Mouse (Mus musculus) brain, embryonic 18.5 days (tissue): ENCODE results near the gene Erp27.

Source experiments
- DNase-seq: peaks from one replicate; pipeline ENCODE4 v3.0.0-alpha.2; 2012; ENCODE audit warnings: low read depth, low spot score

Gene Erp27

DNA sequence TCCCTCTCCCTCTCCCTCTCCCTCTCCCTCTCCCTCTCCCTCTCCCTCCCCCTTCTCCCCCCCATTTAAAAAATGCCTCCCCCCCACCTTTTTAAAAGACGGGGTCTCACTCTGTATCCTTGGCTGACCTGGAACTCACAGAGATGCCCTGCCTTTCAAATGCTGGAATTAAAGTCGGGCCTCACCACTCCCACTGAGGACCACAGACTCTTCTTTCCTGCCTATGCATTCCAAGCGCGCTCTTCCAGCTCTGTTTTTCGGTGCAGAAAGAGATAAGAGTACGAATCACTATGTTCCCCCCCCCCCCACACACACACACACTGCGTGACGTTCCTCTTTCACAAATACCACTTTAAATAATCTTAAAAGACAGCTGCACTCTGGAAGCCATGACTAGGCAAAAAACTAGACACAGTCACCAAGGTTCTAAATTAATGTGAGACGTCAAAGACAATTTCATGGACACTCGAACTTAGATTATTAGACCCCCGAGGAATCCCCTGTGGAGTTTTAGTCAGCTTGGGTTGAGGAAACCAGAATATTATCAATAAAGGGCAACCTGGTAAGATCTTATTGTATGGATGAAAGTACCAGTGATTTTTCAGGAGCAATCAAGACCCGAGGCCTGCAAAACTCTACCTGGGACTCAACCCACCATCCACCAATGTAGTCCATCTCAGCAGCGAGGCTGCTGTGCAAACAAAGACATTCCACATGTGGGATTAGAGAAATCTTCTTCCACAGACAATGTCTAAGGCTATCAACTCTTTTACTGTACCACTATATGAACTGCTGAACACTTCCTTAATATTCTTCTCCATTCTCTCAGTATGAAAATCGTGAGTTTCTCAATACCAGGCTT, 17.6 kb upstream of the Erp27 start:
- DNase-seq, result no peak

GRCm38 (mm10) chr6:136938331-136939126, 16.5 kb upstream of the Erp27 start:
- no peak for DNase-seq

DNA sequence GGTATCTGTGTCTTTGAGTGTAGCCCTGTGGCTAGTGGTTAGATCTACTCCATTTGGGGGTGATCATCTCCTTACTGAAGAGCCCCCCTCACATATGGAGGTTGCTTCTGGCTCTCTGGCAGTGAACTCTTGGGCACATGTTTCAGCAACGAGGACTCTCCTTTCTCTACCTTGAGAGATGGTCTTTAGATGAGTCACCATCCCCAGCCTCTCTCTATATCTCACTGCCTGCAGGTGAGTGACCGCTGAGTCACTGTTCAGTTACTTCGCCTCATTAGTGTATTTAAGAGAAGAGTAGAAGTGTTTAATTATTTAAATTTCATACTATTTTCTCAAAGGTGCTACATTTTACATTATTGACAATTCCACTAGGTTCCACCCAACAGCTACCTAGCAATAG, 15.1 kb upstream of the Erp27 start:
- DNase-seq, result no peak

DNA sequence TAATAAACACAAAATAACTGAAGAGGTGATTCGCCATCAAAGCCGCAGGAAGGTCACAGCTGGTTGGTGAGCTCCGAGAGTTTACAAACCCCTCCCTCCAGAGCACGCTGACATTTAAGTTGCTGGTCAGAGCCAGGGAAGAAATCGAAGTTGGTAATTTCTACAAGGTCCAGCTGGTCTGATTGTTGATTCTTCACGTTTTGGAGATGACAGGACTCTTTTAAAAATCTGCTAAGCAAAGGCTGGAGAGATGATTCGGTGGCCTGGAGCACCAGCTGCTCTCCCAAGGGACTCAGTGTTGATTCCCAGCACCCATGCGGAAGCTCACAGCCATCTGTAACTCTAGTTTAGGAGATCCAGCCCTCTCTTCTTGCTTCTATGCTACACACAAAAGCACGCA, 14.4 kb upstream of the Erp27 start:
- no peak for DNase-seq

GRCm38 (mm10) chr6:136935233-136935632, 13.3 kb upstream of the Erp27 start:
- DNase-seq, result no peak

GRCm38 (mm10) chr6:136934068-136934467, 12.1 kb upstream of the Erp27 start:
- DNase-seq, result no peak

DNA sequence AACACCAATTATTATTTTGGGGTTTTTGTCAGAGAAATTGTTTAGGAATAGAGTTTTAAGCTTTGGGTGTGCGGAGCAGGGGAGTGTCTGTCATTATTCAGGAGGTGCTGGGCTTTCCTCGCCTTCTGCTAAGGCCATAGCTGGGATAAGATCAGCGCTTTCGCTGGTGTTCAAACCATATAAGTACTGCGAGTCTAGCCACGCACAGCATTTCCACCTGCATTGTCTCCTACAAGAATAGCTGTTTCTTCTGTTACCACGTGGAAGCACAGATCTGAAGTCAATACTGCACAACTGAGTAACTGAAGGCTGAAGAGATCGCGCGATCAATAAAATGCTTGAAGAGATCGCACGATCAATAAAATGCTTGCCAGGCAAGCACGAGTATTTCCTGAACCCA, 9.3 kb upstream of the Erp27 start:
- no peak for DNase-seq

- no peak for DNase-seq
Observed at GRCm38 (mm10) chr6:136930677-136931076, 8.7 kb upstream of the Erp27 start.

- no peak for DNase-seq
Observed at GRCm38 (mm10) chr6:136927626-136928025, 5.6 kb upstream of the Erp27 start.

GRCm38 (mm10) chr6:136925049-136925448, 3.1 kb upstream of the Erp27 start:
- no peak for DNase-seq

DNA sequence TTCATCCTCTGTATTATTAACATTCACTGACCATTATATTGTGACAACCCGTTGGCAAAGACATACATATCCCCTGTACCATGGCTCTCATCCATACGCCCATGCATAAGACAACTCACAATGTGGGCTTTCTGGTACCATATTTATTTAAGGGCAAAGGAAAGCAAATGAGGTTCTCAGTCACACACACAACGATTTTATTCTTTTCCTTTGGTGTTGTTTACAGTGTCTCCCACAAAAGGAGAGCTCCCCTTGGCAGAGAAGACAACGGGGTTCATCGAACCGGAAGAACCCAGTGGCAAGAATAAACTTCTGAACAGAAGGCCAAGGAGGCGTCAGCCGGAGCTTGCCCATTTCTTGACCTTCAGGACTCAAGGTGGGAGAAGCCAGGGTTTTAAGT, 1.6 kb upstream of the Erp27 start, which contains the start of gene Pde6h:
Gene Pde6h (plus strand): TSS at position 301 of the 400 bp plus-strand sequence.
- DNase-seq, result no peak

- DNase-seq, result no peak
Observed at GRCm38 (mm10) chr6:136922871-136923270, 891 bp upstream of the Erp27 start.

DNA sequence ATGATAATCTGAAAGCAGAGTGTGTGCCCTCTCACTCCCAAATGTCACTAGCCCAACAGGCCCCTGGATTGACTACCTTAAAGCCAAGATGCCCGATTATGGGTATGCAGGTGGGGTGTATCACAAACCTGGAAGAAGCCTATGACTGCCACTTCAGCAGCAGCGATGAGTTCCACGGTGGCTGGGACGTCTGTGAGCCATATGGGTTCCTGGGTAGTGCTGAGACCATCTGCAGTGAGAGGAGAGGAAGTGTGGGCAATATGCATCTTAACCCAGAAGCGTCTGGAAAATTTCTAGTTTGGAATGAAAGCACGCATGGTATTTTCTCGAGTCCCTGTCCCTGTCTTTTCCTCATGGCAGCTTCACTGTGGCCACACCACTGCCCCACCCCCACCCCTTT, 379 bp downstream of the Erp27 start:
- DNase-seq, result no peak

GRCm38 (mm10) chr6:136920320-136921257, 1.4 kb downstream of the Erp27 start:
- no peak for DNase-seq

GRCm38 (mm10) chr6:136917885-136918284, 4.1 kb downstream of the Erp27 start:
- no peak for DNase-seq

DNA sequence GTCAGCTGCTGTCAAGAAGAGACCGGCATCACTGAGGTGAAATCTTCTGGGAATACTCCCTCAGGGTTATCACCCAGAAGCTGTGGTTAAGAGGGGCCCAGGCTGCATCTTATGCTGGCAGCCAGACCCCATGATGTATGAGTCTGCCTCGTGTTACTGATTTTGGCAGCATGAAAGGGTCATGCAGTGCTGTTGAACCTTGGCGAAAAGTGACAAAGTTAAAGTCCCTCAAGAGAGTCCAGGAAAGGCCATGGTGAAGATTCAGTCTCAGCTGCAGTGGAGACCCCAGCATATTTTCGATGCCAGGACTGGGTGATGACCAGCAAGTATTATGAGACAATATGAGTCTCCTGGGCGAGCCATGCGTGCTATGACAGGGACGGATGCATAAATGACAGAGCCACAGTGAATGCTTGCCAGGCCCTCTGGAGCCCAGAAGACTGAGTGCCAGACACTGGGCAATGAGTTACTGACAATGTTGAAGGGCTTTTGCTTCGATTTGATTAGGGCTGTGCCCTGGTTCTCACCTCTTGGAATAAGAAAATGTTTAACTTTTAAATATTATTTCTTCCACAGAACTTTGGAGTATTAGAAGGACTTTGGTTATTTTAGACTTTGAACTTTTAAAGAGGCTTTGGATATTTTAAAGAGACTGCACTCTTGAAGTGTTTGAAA, 6.1 kb downstream of the Erp27 start:
- DNase-seq, result no peak

- DNase-seq, result no peak
Observed at GRCm38 (mm10) chr6:136914234-136914633, 7.7 kb downstream of the Erp27 start.

DNA sequence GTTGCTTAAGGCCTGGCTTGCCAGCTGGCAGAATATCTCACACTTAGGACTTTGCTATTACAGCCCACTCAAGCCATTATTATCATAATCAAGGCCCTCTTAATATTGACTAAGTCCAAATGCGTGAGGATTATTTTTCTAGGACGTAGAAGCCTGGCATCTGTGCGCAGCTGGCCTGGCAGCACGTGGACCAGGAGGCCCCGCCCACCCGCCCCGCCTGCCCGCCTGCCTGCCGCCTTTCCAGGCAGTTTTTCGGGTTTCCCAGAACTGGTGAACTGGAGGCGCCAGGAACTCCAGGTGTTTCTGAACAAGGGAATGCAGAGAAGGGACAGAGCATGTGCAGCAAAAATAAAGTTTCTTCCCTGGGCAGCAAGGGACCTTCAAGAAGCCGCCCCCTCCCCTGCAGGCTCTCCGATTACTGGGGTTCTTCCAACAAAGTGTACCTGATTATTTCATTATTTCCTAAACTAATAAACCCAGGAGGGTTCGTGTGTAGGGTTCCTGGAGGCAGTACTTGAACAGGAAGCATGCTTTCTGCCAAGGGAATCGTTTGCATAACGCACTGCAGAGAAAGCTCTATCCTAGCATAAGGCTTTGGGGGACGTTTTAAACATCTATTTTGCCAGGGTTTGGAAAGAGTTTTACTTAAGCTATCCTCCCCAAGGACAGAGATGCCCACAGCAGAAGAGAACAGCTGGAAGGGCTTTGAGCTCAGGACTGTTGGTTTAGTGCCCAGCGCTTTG, 8.4 kb downstream of the Erp27 start:
- no peak for DNase-seq

GRCm38 (mm10) chr6:136912751-136913265, 9.2 kb downstream of the Erp27 start:
- DNase-seq, result no peak

DNA sequence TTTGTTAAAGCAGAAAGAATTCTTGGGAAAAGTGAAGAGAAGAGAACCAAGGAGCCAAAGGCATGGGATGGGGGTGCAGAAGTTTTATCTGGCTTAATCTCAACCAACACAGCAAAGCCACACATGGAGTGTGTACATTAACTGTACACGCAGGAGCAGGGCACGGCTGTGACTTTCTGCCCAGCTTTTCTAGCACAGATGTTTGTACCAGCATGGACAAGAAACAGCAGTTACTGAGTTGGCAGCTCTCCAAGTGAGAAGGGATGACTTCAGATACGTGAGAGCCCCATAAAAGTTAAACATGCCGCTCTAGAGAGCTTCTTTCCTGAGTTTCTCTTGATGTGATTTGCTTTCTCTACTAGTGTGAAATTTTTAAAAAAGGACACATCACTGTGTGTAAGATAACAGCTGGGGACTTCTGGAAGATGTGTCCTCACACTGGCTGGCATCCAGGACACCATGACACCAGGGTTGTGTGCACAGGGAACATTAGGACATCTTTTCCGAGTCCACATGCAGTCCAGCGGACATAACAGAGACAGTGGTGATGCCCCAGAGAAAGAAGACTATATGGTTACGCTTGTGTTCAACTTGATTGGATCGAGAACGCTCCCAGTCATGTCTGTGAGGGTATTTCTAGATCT, 11.6 kb downstream of the Erp27 start:
- no peak for DNase-seq
